Mouse (Mus musculus): ENCODE measurements around the gene Fry. TPM values are rescaled to one million over a fixed set of nuclear protein-coding genes. Genes with fewer than 3 reads are reported as not detected.
A peak's percentile ranks its signal among the peaks of the same experiment; 100 is the strongest.

Fry gene
- polyA plus RNA-seq, 1 experiment: 5.6 TPM

DNA sequence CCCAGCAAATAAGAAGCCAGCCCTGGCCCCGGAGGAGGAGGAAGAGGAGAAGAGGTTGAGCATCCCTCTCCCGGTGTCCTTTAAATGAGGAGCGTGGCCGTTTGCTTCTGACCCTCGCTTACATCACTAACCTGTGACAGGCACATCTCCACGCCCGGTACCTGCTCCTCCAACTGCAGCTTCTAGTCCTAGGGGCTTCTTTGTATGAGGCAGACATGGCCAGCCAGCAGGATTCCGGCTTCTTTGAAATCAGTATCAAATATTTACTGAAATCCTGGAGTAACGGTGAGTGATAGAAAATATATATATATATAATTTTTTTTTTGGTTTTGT, 141.6 kb downstream of the Fry start:
- no peak overlapping the region for H3K27ac ChIP-seq (ENCODE audit: insufficient read depth, low read depth, low read length)
- TF ChIP-seq CTCF (IDR thresholded peaks at IDR 0.05; ENCODE audit: extremely low read depth, insufficient read length, insufficient replicate concordance, low read depth, low read length) (no peak), POLR2A (IDR thresholded peaks at IDR 0.05; ENCODE audit: low read depth, low read length) (no peak)

DNA sequence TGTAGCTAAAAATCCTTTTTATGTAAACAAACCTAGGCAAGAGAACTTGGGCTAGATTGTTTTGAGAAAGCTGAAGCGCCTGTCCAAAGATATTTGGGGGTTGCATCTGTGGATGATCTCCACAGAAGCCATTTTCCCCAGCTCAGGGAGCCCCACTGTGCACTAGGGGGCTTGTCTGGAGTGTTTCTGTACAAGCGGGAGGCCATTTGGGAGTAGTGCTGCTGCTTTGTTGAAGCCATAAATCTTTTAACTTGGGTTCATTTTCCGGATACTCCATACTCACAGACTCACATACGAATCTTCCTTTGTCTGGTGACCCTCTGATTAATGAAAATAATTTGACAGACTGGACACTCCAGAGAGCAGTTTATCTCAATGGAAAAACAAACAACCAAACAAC, 142.9 kb downstream of the Fry start:
- no peak for TF ChIP-seq POLR2A (IDR thresholded peaks at IDR 0.05; ENCODE audit: low read depth, low read length)
- TF ChIP-seq CTCF (IDR thresholded peaks at IDR 0.05; ENCODE audit: extremely low read depth, insufficient read length, insufficient replicate concordance, low read depth, low read length): no peak
- Histone ChIP-seq H3K27me3 (ENCODE audit: control insufficient read depth, insufficient read depth, low read length) (no peaks in the 10 kb centered on the region), H3K27ac (ENCODE audit: insufficient read depth, low read depth, low read length) (no peak overlapping the region), H3K4me1 (ENCODE audit: control insufficient read depth, insufficient read depth, insufficient read length, low read length) (peaks cover 12% of the 10 kb centered on the region), H3K36me3 (ENCODE audit: control insufficient read depth, insufficient read depth, low read length) (no peaks in the 10 kb centered on the region), H3K4me3 (ENCODE audit: low read depth, low read length) (no peak overlapping the region)
- WGBS: 78% methylated on average over 4 of the region's 4 CpGs

More for the DNA sequence above, 141.6 kb downstream of the Fry start:
- no peaks in the 10 kb centered on the region for H3K36me3 ChIP-seq (ENCODE audit: control insufficient read depth, insufficient read depth, low read length)
- peaks cover 9% of the 10 kb centered on the region for H3K4me1 ChIP-seq (ENCODE audit: control insufficient read depth, insufficient read depth, insufficient read length, low read length)
- H3K27me3 ChIP-seq (ENCODE audit: control insufficient read depth, insufficient read depth, low read length): no peaks in the 10 kb centered on the region
- 41% methylated on average over 9 of the region's 9 CpGs for WGBS
- peak overlapping the region; percentile 62 for H3K4me3 ChIP-seq (ENCODE audit: low read depth, low read length)

DNA sequence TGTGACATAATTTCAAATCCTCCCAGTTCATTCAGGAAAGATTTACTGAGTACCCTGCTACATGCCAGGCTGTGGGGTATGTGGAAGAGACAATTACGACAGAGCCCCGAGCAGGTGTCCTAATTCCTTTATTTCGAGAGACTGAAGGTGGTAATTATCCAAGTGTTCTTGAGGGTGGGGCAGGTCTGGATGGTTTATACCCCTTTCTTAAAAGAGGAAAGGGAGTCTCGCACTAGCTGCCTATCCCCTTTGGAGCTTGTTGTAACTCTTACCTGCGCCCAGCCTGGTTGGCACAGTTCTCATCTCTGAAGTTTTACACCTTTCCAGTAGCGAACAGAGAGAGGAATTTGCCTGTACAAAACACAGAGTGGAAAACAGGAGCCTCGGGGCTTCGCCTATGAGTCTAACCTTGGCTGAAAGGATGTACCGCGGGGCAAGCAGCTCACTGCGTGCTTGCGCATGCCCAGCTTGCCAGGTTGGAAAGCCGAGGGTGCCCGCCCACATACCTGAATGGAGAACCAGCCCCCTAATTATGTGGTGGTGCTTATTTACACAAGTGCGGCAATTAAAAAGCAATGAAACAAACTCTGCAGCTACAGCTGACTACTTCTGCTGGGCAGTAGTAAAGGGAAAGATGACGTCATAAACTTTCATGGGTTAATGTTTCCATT, 143.7 kb downstream of the Fry start:
- WGBS: 28% methylated on average over 16 of the region's 16 CpGs
- Histone ChIP-seq H3K4me1 (ENCODE audit: control insufficient read depth, insufficient read depth, insufficient read length, low read length) (peaks cover 12% of the 10 kb centered on the region), H3K4me3 (ENCODE audit: low read depth, low read length) (peak overlapping the region; percentile 45), H3K27ac (ENCODE audit: insufficient read depth, low read depth, low read length) (peak overlapping the region; percentile 80; the same call in 1 of the 2 replicates), H3K27me3 (ENCODE audit: control insufficient read depth, insufficient read depth, low read length) (no peaks in the 10 kb centered on the region), H3K36me3 (ENCODE audit: control insufficient read depth, insufficient read depth, low read length) (no peaks in the 10 kb centered on the region)
- TF ChIP-seq CTCF (IDR thresholded peaks at IDR 0.05; ENCODE audit: extremely low read depth, insufficient read length, insufficient replicate concordance, low read depth, low read length) (no peak), POLR2A (IDR thresholded peaks at IDR 0.05; ENCODE audit: low read depth, low read length) (no peak)

GRCm38 (mm10) chr5:150262717-150263103, 144.3 kb downstream of the Fry start:
- Histone ChIP-seq H3K4me1 (ENCODE audit: control insufficient read depth, insufficient read depth, insufficient read length, low read length) (peaks cover 12% of the 10 kb centered on the region), H3K4me3 (ENCODE audit: low read depth, low read length) (no peak overlapping the region), H3K27me3 (ENCODE audit: control insufficient read depth, insufficient read depth, low read length) (no peaks in the 10 kb centered on the region), H3K27ac (ENCODE audit: insufficient read depth, low read depth, low read length) (peak overlapping the region; percentile 80), H3K36me3 (ENCODE audit: control insufficient read depth, insufficient read depth, low read length) (no peaks in the 10 kb centered on the region)
- WGBS: 11% methylated on average over 5 of the region's 5 CpGs
- TF ChIP-seq POLR2A (IDR thresholded peaks at IDR 0.05; ENCODE audit: low read depth, low read length) (no peak), CTCF (IDR thresholded peaks at IDR 0.05; ENCODE audit: extremely low read depth, insufficient read length, insufficient replicate concordance, low read depth, low read length) (no peak)

GRCm38 (mm10) chr5:150263162-150263561, 144.7 kb downstream of the Fry start:
- Histone ChIP-seq H3K4me3 (ENCODE audit: low read depth, low read length) (no peak overlapping the region), H3K4me1 (ENCODE audit: control insufficient read depth, insufficient read depth, insufficient read length, low read length) (peaks cover 12% of the 10 kb centered on the region), H3K36me3 (ENCODE audit: control insufficient read depth, insufficient read depth, low read length) (no peaks in the 10 kb centered on the region), H3K27me3 (ENCODE audit: control insufficient read depth, insufficient read depth, low read length) (no peaks in the 10 kb centered on the region), H3K27ac (ENCODE audit: insufficient read depth, low read depth, low read length) (peak overlapping the region; percentile 80)
- WGBS: 62% methylated on average over 12 of the region's 12 CpGs
- TF ChIP-seq CTCF (IDR thresholded peaks at IDR 0.05; ENCODE audit: extremely low read depth, insufficient read length, insufficient replicate concordance, low read depth, low read length) (no peak), POLR2A (IDR thresholded peaks at IDR 0.05; ENCODE audit: low read depth, low read length) (no peak)

DNA sequence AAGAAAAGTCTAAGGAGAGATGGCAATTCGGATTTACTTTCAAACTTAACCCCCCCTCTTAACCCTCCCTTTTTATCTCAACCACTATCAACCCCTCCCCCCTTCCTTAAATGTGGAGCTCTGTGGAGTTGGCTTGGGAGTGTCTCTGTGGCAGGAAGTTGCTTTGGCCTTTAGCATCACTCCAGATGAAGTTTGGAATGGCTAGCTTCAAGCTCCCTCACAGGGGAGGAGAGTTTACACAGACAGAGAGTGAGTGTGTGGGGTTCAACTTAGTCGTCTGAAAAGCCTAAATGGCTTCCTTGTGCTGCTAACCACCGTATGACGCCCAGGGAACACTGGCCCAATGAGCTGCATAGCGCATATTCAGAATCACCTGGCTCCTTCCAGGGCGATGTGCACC, 145.2 kb downstream of the Fry start:
- 70% methylated on average over 6 of the region's 6 CpGs for WGBS
- TF ChIP-seq POLR2A (IDR thresholded peaks at IDR 0.05; ENCODE audit: low read depth, low read length) (no peak), CTCF (IDR thresholded peaks at IDR 0.05; ENCODE audit: extremely low read depth, insufficient read length, insufficient replicate concordance, low read depth, low read length) (no peak)
- Histone ChIP-seq H3K4me3 (ENCODE audit: low read depth, low read length) (no peak overlapping the region), H3K27me3 (ENCODE audit: control insufficient read depth, insufficient read depth, low read length) (no peaks in the 10 kb centered on the region), H3K36me3 (ENCODE audit: control insufficient read depth, insufficient read depth, low read length) (no peaks in the 10 kb centered on the region), H3K27ac (ENCODE audit: insufficient read depth, low read depth, low read length) (no peak overlapping the region), H3K4me1 (ENCODE audit: control insufficient read depth, insufficient read depth, insufficient read length, low read length) (peaks cover 12% of the 10 kb centered on the region)

- TF ChIP-seq CTCF (IDR thresholded peaks at IDR 0.05; ENCODE audit: extremely low read depth, insufficient read length, insufficient replicate concordance, low read depth, low read length): no peak
- no peak for TF ChIP-seq POLR2A (IDR thresholded peaks at IDR 0.05; ENCODE audit: low read depth, low read length)
- no peaks in the 10 kb centered on the region for H3K27me3 ChIP-seq (ENCODE audit: control insufficient read depth, insufficient read depth, low read length)
- 14% methylated on average over 1 of the region's 1 CpGs for WGBS
- peaks cover 12% of the 10 kb centered on the region for H3K4me1 ChIP-seq (ENCODE audit: control insufficient read depth, insufficient read depth, insufficient read length, low read length)
- H3K4me3 ChIP-seq (ENCODE audit: low read depth, low read length): no peak overlapping the region
- no peaks in the 10 kb centered on the region for H3K36me3 ChIP-seq (ENCODE audit: control insufficient read depth, insufficient read depth, low read length)
- H3K27ac ChIP-seq (ENCODE audit: insufficient read depth, low read depth, low read length): peak overlapping the region; percentile 83
Measured at GRCm38 (mm10) chr5:150265005-150265404, 146.6 kb downstream of the Fry start.
